Mouse (Mus musculus) bone marrow, adult 2 months (tissue): ENCODE data around the gene Olfr1494.

Source experiments
- CTCF ChIP-seq: fragments of 200-500 bp; IDR thresholded peaks from 2 replicates; pipeline ENCODE4 v1.5.1; 2011; ENCODE audit warnings: low read length, control low read depth; ENCODE audit not compliant: control insufficient read depth, insufficient read depth
- POLR2A ChIP-seq: fragments of 200-500 bp; IDR thresholded peaks from 2 replicates; pipeline ENCODE4 v1.6.1; 2011; ENCODE audit warnings: low read depth, mild to moderate bottlenecking, control low read depth, low read length, borderline replicate concordance; ENCODE audit not compliant: control insufficient read depth

- TF ChIP-seq POLR2A (no peak), CTCF (no peak)
These were observed 24.8 kb downstream of the Olfr1494 start, which contains the start of gene Olfr1495 for GRCm38 (mm10) chr19:13764306-13764705.
